Mouse (Mus musculus) small intestine, adult 2 months (tissue): Measurements from ENCODE around the gene Zg16. TPM values are rescaled to one million over a fixed set of nuclear protein-coding genes. Genes with fewer than 3 reads are reported as not detected.

Source experiments
- H3K27ac ChIP-seq: fragments of 200-500 bp; 2 replicates; pipeline ENCODE4 v1.5.1; 2012; ENCODE audit warnings: low read depth, low read length, control low read depth, inconsistent platforms; ENCODE audit not compliant: insufficient read depth
- H3K27me3 ChIP-seq: fragments of 200-500 bp; 2 replicates; pipeline ENCODE4 v1.6.1; 2012; ENCODE audit warnings: mild to moderate bottlenecking, moderate library complexity, low read length, inconsistent platforms; ENCODE audit not compliant: control insufficient read depth, insufficient read depth
- H3K36me3 ChIP-seq: fragments of 200-500 bp; 2 replicates; pipeline ENCODE4 v1.6.1; 2012; ENCODE audit warnings: mild to moderate bottlenecking, low read length, control low read depth, inconsistent platforms; ENCODE audit not compliant: control insufficient read depth, insufficient read depth
- H3K4me1 ChIP-seq: fragments of 200-500 bp; 2 replicates; pipeline ENCODE4 v1.6.1; 2012; ENCODE audit warnings: low read length, inconsistent platforms, mixed read lengths; ENCODE audit not compliant: control insufficient read depth, insufficient read depth, insufficient read length
- H3K4me3 ChIP-seq: fragments of 200-500 bp; 2 replicates; pipeline ENCODE4 v1.5.1; 2012; ENCODE audit warnings: low read depth, mild to moderate bottlenecking, control low read depth, inconsistent platforms, low read length, moderate library complexity
- CTCF ChIP-seq: fragments of 200-500 bp; IDR thresholded peaks from 2 replicates; pipeline ENCODE4 v1.5.1; 2012; ENCODE audit warnings: low read depth, mild to moderate bottlenecking, control low read depth, inconsistent platforms, low read length, moderate library complexity, mixed read lengths; ENCODE audit not compliant: insufficient replicate concordance, insufficient read length; ENCODE audit errors: extremely low read depth
- POLR2A ChIP-seq: fragments of 200-500 bp; IDR thresholded peaks from 2 replicates; pipeline ENCODE4 v1.6.1; 2012; ENCODE audit warnings: low read depth, mild to moderate bottlenecking, control low read depth, inconsistent platforms, low read length, moderate library complexity
- WGBS: fragments of 180-500 bp; shearing (Covaris S2); methylation state at CpG from one replicate; pipeline ENCODE4 v1.1.7; 2018; 5-methylcytosine and 5-hydroxymethylcytosine counted together
- polyA plus RNA-seq: library from polyadenylated mRNA; depleted of rRNA; stranded (reverse); fragments of >200 nt; gene quantifications from 2 replicates; pipeline ENCODE4 v1.2.3, GENCODE M21; 2012

The Zg16 gene
- polyA plus RNA-seq, 1 experiment, result 5,350 TPM

DNA sequence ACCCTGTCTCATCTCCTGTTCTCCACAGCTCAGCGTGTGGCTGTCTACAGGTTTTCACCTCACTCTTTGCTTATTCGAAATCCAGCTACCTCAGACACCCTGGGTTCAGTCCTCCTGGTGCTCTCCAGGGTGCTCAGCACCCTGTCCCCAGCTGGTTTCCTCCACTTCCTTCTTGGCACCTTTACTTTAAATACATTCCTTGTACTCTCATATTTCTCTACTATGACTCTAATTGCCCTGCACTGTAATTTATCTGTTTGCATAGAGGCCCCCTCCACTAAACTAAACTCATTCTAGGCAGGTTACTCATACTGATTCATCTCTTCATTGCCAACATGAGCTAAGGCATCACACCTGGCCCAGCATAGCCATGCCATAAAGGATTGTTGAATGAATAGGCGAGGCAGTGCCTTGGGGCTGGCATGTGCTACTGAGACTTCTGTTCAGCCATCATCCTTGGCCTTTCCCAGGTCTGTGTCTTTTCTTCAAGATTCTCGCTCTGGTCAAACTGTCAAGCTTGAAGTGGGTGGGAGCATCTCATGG lies 16.2 kb downstream of the Zg16 start:
- 18% methylated on average over 4 of the region's 4 CpGs for WGBS
- Histone ChIP-seq H3K27ac (no peak overlapping the region), H3K27me3 (no peaks in the 10 kb centered on the region), H3K4me1 (no peaks in the 10 kb centered on the region; the same call in 1 of the 2 replicates), H3K36me3 (no peaks in the 10 kb centered on the region), H3K4me3 (no peak overlapping the region)
- no peak for TF ChIP-seq CTCF
- TF ChIP-seq POLR2A, result no peak

DNA sequence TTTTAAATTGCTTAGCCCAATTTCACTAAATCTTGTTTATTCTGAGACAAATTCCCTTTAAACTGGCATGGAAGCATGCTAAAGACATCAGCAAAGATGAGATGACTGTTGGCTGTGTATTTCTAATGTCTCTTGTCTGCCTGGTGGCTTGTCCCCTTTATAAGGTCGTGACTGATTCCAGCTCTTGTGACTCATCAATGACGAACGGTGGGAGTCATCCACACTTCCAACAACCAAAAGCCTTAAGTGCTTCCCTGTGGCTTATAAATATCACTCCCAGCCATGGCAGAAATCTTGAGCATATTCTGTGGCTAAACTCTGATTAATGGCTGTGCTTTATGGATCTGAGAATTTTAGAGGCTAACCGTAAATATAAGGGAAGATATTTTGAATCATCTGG lies 20.8 kb downstream of the Zg16 start:
- no peaks in the 10 kb centered on the region for H3K27me3 ChIP-seq
- WGBS, result 61% methylated on average over 4 of the region's 4 CpGs
- no peaks in the 10 kb centered on the region; the same call in 1 of the 2 replicates for H3K4me1 ChIP-seq
- no peak overlapping the region for H3K27ac ChIP-seq
- no peaks in the 10 kb centered on the region for H3K36me3 ChIP-seq
- H3K4me3 ChIP-seq, result no peak overlapping the region
- TF ChIP-seq CTCF, result no peak
- no peak for TF ChIP-seq POLR2A

DNA sequence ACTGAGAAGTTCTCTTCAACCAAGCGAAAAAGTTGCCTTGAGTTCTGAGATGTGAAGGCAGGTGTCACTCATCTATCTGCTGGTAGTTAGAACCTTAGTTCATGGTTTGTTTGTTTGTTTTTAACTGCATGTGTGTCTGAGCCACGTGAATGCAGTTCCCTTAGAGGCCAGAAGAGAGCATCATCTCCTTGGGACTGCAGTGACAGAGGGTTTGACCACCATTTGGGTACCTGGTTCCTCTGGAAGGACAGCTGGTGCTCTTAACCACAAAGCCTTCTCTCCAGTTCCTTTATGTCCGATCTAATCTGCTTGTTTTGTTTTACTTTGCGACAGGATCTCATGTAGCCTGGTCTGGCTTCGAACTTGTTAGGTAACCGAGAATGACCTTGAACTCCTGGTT lies 21.6 kb downstream of the Zg16 start:
- Histone ChIP-seq H3K36me3 (no peaks in the 10 kb centered on the region), H3K4me1 (no peaks in the 10 kb centered on the region), H3K27ac (no peak overlapping the region), H3K4me3 (no peak overlapping the region), H3K27me3 (peaks cover 3% of the 10 kb centered on the region; the same call in 1 of the 2 replicates)
- WGBS, result 87% methylated on average over 6 of the region's 6 CpGs
- TF ChIP-seq POLR2A (no peak), CTCF (no peak)

DNA sequence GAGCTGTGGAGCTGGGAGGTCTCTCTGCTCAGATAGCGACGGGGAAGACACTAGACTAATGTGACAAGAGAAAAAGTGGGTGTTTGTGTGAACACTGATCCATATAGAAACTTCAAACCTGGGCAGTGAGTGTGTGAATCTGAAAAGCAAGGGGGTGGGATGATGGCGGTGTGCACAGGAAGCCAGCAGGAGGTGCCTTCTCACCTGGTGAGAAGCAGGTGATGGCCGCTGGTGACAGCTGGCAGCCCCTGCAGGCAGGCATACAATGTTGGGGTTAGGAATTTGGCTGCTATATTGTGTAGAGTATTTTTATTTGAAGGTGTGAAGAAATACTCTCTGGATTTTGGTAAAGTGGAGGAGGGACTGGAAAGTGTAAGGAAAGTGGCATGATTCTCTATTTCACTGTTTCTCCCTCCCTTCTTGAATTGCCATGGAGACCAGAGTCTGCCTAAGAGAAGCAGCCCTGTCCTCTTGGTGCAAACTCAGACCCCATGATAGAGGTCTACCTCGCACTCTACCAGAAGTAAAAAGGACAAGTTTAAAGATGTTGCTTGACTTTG lies 32.0 kb downstream of the Zg16 start:
- Histone ChIP-seq H3K4me3 (no peak overlapping the region), H3K27me3 (peaks cover 12% of the 10 kb centered on the region), H3K27ac (no peak overlapping the region), H3K36me3 (no peaks in the 10 kb centered on the region), H3K4me1 (no peaks in the 10 kb centered on the region)
- TF ChIP-seq POLR2A, result no peak
- TF ChIP-seq CTCF, result 0 out of 2 replicates have a peak, but pooled peaks have one; percentile 8
- 54% methylated on average over 5 of the region's 5 CpGs for WGBS

DNA sequence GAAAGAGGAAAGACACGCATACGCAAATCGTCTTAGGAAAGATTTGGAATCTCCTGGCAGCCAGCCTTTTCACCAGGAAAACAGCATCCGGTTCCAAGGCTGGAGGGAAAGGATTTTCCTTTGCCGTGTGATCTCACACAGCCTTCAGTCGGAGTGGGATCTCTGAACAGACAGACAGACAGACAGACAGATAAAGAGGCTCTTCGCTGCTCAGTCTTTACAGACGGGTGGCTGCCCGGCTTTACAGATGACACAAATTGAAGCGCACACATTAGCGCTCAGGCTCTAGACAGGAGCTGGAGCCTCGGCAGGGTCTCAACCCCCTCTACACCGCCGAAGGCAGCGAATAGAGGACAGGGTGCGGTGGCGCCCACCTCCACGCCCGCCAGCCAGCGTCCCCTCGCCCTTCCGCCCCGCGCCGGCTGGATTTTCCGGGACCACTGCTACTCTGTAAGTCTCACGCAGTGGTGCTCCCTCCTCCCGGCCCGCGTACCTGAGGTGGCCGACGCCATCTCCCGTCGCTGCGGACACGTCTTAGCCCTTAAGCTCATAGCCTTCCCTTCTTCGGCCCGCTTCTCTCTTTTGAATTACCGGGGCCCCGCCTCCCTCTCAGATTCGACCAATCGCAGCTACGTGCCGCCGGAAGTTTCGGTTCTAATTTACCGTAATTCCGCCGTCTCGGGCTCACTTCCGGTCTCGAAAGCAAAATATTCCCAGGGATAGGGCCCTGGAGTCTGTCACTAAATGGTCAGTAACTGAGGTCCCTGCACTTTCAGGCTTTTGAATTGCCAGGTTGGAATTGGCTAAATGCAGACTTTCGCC lies 45.1 kb downstream of the Zg16 start, which contains the start of gene Kif22:
Kif22 (minus strand) TSS at position 621 of the 822 bp plus-strand sequence.
- H3K27me3 ChIP-seq, result no peaks in the 10 kb centered on the region
- under 1% methylated on average over 53 of the region's 53 CpGs for WGBS
- TF ChIP-seq POLR2A, result no peak
- no peaks in the 10 kb centered on the region; the same call in 1 of the 2 replicates for H3K36me3 ChIP-seq
- peak within 1 kb of the TSS; percentile 72 for H3K4me3 ChIP-seq
- H3K27ac ChIP-seq, result no peak within 1 kb of the TSS
- peaks cover 2% of the 10 kb centered on the region; the same call in 1 of the 2 replicates for H3K4me1 ChIP-seq

DNA sequence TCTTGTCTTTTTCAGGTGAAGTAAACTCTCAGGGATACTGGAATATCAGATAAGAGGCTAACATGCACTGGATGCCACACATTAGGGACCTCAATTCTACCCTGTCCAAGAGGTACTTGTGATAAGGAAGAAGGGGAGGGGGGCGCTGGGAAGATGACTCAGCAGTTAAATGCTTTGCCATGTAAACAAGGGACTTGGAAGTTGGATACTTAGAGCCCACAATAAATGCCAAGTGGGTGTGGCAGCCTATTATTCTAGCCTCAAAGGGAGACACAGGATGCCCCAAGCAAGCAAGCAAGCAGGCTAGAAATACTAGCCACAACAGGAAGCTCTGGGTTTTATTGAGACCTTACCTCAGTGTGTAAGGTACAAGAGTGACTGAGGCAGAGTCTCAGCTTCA lies 55.9 kb downstream of the Zg16 start:
- Histone ChIP-seq H3K36me3 (peaks cover 9% of the 10 kb centered on the region; the same call in 1 of the 2 replicates), H3K27ac (no peak overlapping the region), H3K4me1 (peaks cover 5% of the 10 kb centered on the region), H3K4me3 (no peak overlapping the region), H3K27me3 (no peaks in the 10 kb centered on the region)
- WGBS, result 43% methylated on average over 1 of the region's 1 CpGs
- no peak for TF ChIP-seq POLR2A
- no peak for TF ChIP-seq CTCF

DNA sequence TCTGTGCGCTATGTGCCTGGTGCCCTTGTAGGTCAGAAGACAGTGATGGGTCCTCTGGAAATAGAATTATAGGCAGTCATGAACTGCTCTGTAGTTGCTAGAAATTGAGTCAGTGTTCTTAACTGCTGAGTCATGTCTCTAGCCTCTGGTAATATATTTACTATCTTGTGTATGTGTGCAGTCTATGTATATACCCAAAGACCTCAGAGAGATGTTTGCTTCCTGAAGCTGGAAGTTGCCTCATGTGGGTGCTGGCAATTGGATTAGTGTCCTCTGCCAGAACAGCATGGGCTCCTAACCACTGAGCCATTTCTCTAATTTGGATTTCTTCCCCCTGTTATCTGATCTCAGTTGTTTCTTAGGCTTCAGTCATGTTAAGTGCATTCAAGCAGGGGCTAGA lies 57.0 kb downstream of the Zg16 start:
- 97% methylated on average over 1 of the region's 1 CpGs for WGBS
- no peak for TF ChIP-seq CTCF
- no peak for TF ChIP-seq POLR2A
- no peaks in the 10 kb centered on the region for H3K27me3 ChIP-seq
- H3K27ac ChIP-seq, result no peak overlapping the region
- H3K4me3 ChIP-seq, result no peak overlapping the region
- H3K4me1 ChIP-seq, result peaks cover 5% of the 10 kb centered on the region
- peaks cover 9% of the 10 kb centered on the region; the same call in 1 of the 2 replicates for H3K36me3 ChIP-seq
